Mouse (Mus musculus) hematopoietic multipotent progenitor cell, adult 10-12 weeks (in vitro differentiated cells): ENCODE data around the gene Sfxn1. TPM values are rescaled to one million over a fixed set of nuclear protein-coding genes. Genes with fewer than 3 reads are reported as not detected.

Experiments used
- polyA plus RNA-seq: library from polyadenylated mRNA; stranded (reverse); fragments of >175 nt; gene quantifications from 2 replicates; pipeline ENCODE4 v1.2.3, GENCODE M21; 2012; ENCODE audit warnings: low replicate concordance

The Sfxn1 gene
- 8.2 and 9.2 TPM in 2 replicates for polyA plus RNA-seq

GRCm38 (mm10) chr13:54071606-54072331 is at the start of gene Sfxn1:
Gene Sfxn1, plus strand, starts transcription at chr13:54071869.

GRCm38 (mm10) chr13:54055448-54055861 is 16.2 kb upstream of the Sfxn1 start, which contains the start of gene Drd1:
Gene Drd1, minus strand, starts transcription at chr13:54055705.

Other genes with a start within 250 kb of the Sfxn1 start
- gene Drd1, start 16.2 kb upstream of the Sfxn1 start, polyA plus RNA-seq, result not detected in 2 replicates
- 2.1 and 2.4 TPM in 2 replicates for gene Hrh2, start 120.3 kb downstream of the Sfxn1 start, polyA plus RNA-seq